Comparison of ENCODE assay signal across 13 mouse cellular contexts in the genomic region with DNA sequence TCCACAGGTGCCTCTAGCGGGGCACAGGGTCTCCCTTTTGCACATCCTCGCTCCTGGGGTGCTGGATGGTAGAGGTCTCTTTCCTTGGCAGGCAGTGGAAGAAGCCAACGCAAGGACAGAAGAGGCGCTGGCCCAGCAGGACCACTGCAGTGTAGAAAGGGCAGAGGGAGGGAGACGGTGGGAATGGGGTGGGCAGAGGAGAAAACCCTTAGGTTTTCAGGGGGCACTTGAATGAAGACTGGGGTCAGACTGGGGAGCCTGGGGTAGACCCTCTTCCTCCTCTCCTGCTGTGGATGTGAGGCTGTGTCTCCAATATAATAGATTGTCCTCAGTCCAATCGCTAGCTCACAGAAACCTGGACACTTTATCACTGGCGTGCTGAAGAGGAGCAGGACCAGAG. TPM values are rescaled to one million over a fixed set of nuclear protein-coding genes. Genes with fewer than 3 reads are reported as not detected.
DNase-seq lines count a peak whose midpoint lies in the region; ATAC-seq lines count a peak whose summit lies in the region.
"Had no signal": no experiment of that assay in that cellular context is flagged by ENCODE, and none has a peak within 500 bp of the region (broad histone marks: within the 10 kb centered on the region; RNA-seq: fewer than 3 reads in every experiment).

No protein-coding gene starts in this region.

- H3K9ac ChIP-seq in heart, embryonic 11.5 days (ENCODE audit: low read depth, low read length), result no peak overlapping the region
- H3K9ac ChIP-seq in midbrain, embryonic 11.5 days (ENCODE audit: low read length), result no peak overlapping the region
- H3K9ac ChIP-seq in midbrain, embryonic 16.5 days (ENCODE audit: low read depth, low read length), result no peak overlapping the region
- no peak overlapping the region for H3K9ac ChIP-seq in intestine, embryonic 14.5 days (ENCODE audit: low read length)
- no peak overlapping the region for H3K9ac ChIP-seq in stomach, embryonic 14.5 days (replicated peaks; ENCODE audit: low read depth, low read length)
- H3K9ac ChIP-seq: liver, postnatal 0 days had no signal

- H3K27ac ChIP-seq in heart, embryonic 10.5 days, result no peak overlapping the region
- no peak overlapping the region for H3K27ac ChIP-seq in heart, embryonic 11.5 days (ENCODE audit: low read depth, low read length)
- no peak overlapping the region for H3K27ac ChIP-seq in midbrain, embryonic 11.5 days (ENCODE audit: low read depth, low read length)
- no peak overlapping the region for H3K27ac ChIP-seq in midbrain, embryonic 16.5 days (ENCODE audit: low read length)
- no peak overlapping the region for H3K27ac ChIP-seq in intestine, embryonic 14.5 days (ENCODE audit: low read depth)
- H3K27ac ChIP-seq in stomach, embryonic 14.5 days (ENCODE audit: low read length), result no peak overlapping the region
- H3K27ac ChIP-seq: layer of hippocampus, adult 2 months had no signal

- H3K4me2 ChIP-seq in heart, embryonic 11.5 days, result no peak overlapping the region
- H3K4me2 ChIP-seq in midbrain, embryonic 11.5 days, result no peak overlapping the region
- H3K4me2 ChIP-seq in midbrain, embryonic 16.5 days (ENCODE audit: low read length), result no peak overlapping the region
- peak overlapping the region; percentile 70 for H3K4me2 ChIP-seq in intestine, embryonic 14.5 days (ENCODE audit: low read length)
- peak overlapping the region; percentile 85 for H3K4me2 ChIP-seq in stomach, embryonic 14.5 days (replicated peaks; ENCODE audit: low read depth, low read length)

- no peak for DNase-seq in heart, embryonic 10.5 days (ENCODE audit: low spot score)
- no peak for DNase-seq in midbrain, embryonic 11.5 days (ENCODE audit: low spot score, missing footprints)
- no peak for DNase-seq in intestine, embryonic 14.5 days (ENCODE audit: low spot score)
- DNase-seq in urinary bladder, postnatal 10 days (ENCODE audit: low spot score), result no peak
- DNase-seq in lung, postnatal 14 days, result no peak
- DNase-seq: gastrocnemius, postnatal 25 days; liver, postnatal 0 days; right cerebral cortex, postnatal 14 days had no signal

- ATAC-seq in heart, embryonic 11.5 days (replicated peaks; ENCODE audit: insufficient number of reproducible peaks, low FRiP score, low TSS enrichment), result no peak
- no peak for ATAC-seq in midbrain, embryonic 11.5 days (ENCODE audit: low FRiP score)
- no peak for ATAC-seq in midbrain, embryonic 16.5 days
- ATAC-seq in intestine, embryonic 14.5 days (replicated peaks; ENCODE audit: low FRiP score, low TSS enrichment, low read depth), result no peak
- ATAC-seq in stomach, embryonic 14.5 days (ENCODE audit: insufficient number of reproducible peaks, insufficient read depth, low FRiP score, low read depth), result no peak
- ATAC-seq: forebrain, embryonic 14.5 days; liver, postnatal 0 days had no signal

- 0 out of 2 replicates have a peak overlapping the region, but pooled peaks have one; percentile 67 for H3K4me3 ChIP-seq in heart, embryonic 10.5 days
- no peak overlapping the region for H3K4me3 ChIP-seq in heart, embryonic 11.5 days (ENCODE audit: low read depth, low read length)
- H3K4me3 ChIP-seq in midbrain, embryonic 11.5 days (ENCODE audit: low read depth, low read length), result 0 out of 2 replicates have a peak overlapping the region, but pooled peaks have one; percentile 46
- no peak overlapping the region for H3K4me3 ChIP-seq in midbrain, embryonic 16.5 days (ENCODE audit: low read depth, low read length)
- H3K4me3 ChIP-seq in intestine, embryonic 14.5 days (ENCODE audit: low read depth, low read length), result peak overlapping the region; percentile 50; the same call in 1 of the 2 replicates
- peak overlapping the region; percentile 52; the same call in 1 of the 2 replicates for H3K4me3 ChIP-seq in stomach, embryonic 14.5 days (ENCODE audit: low read depth, low read length)

- no peaks in the 10 kb centered on the region for H3K9me3 ChIP-seq in heart, embryonic 10.5 days
- no peaks in the 10 kb centered on the region for H3K9me3 ChIP-seq in heart, embryonic 11.5 days (replicated peaks; ENCODE audit: control insufficient read depth, low read length)
- no peaks in the 10 kb centered on the region for H3K9me3 ChIP-seq in midbrain, embryonic 11.5 days (ENCODE audit: control insufficient read depth, low read length)
- no peaks in the 10 kb centered on the region for H3K9me3 ChIP-seq in midbrain, embryonic 16.5 days (replicated peaks; ENCODE audit: control insufficient read depth, low read length, poor library complexity, severe bottlenecking)
- no peaks in the 10 kb centered on the region for H3K9me3 ChIP-seq in intestine, embryonic 14.5 days (ENCODE audit: control insufficient read depth, low read length)
- no peaks in the 10 kb centered on the region for H3K9me3 ChIP-seq in stomach, embryonic 14.5 days (ENCODE audit: control insufficient read depth, low read depth, low read length)

- no peaks in the 10 kb centered on the region for H3K36me3 ChIP-seq in heart, embryonic 10.5 days
- H3K36me3 ChIP-seq in heart, embryonic 11.5 days (ENCODE audit: control insufficient read depth, insufficient read depth, low read length), result no peaks in the 10 kb centered on the region
- no peaks in the 10 kb centered on the region for H3K36me3 ChIP-seq in midbrain, embryonic 11.5 days (ENCODE audit: control insufficient read depth, insufficient read depth, low read length)
- no peaks in the 10 kb centered on the region for H3K36me3 ChIP-seq in midbrain, embryonic 16.5 days (ENCODE audit: control insufficient read depth, insufficient read depth, low read length)
- H3K36me3 ChIP-seq in intestine, embryonic 14.5 days (ENCODE audit: control insufficient read depth, insufficient read depth, low read length), result no peaks in the 10 kb centered on the region
- H3K36me3 ChIP-seq in stomach, embryonic 14.5 days (ENCODE audit: control insufficient read depth, insufficient read depth, low read length), result no peaks in the 10 kb centered on the region

- peaks cover 32% of the 10 kb centered on the region for H3K4me1 ChIP-seq in heart, embryonic 10.5 days
- H3K4me1 ChIP-seq in heart, embryonic 11.5 days (ENCODE audit: control insufficient read depth, insufficient read depth, low read length), result peaks cover 11% of the 10 kb centered on the region
- H3K4me1 ChIP-seq in midbrain, embryonic 11.5 days (ENCODE audit: control insufficient read depth, insufficient read depth, low read length), result peaks cover 14% of the 10 kb centered on the region
- H3K4me1 ChIP-seq in midbrain, embryonic 16.5 days (ENCODE audit: control insufficient read depth, insufficient read depth, low read length), result peaks cover 19% of the 10 kb centered on the region
- peaks cover 13% of the 10 kb centered on the region for H3K4me1 ChIP-seq in intestine, embryonic 14.5 days (replicated peaks; ENCODE audit: control insufficient read depth, insufficient read depth, low read length)
- H3K4me1 ChIP-seq in stomach, embryonic 14.5 days (ENCODE audit: control insufficient read depth, insufficient read depth, low read length), result peaks cover 21% of the 10 kb centered on the region

- peaks cover 96% of the 10 kb centered on the region for H3K27me3 ChIP-seq in heart, embryonic 10.5 days (ENCODE audit: insufficient read depth, poor library complexity, severe bottlenecking)
- peaks cover 81% of the 10 kb centered on the region for H3K27me3 ChIP-seq in heart, embryonic 11.5 days (ENCODE audit: control insufficient read depth, insufficient read depth, low read length)
- peaks cover 50% of the 10 kb centered on the region for H3K27me3 ChIP-seq in midbrain, embryonic 11.5 days (ENCODE audit: control insufficient read depth, insufficient read depth, low read length)
- peaks cover 30% of the 10 kb centered on the region for H3K27me3 ChIP-seq in midbrain, embryonic 16.5 days (ENCODE audit: control insufficient read depth, insufficient read depth, low read depth, low read length)
- peaks cover 49% of the 10 kb centered on the region for H3K27me3 ChIP-seq in intestine, embryonic 14.5 days (replicated peaks; ENCODE audit: control insufficient read depth, insufficient read depth, low read length)
- H3K27me3 ChIP-seq in stomach, embryonic 14.5 days (ENCODE audit: control insufficient read depth, insufficient read depth, low read length), result peaks cover 24% of the 10 kb centered on the region

- 25% methylated on average over 7 of the region's 7 CpGs for WGBS in heart, embryonic 10.5 days
- WGBS in heart, embryonic 11.5 days (ENCODE audit: insufficient replicate concordance), result 19% methylated on average over 7 of the region's 7 CpGs
- 19% methylated on average over 7 of the region's 7 CpGs for WGBS in midbrain, embryonic 11.5 days
- 21% methylated on average over 7 of the region's 7 CpGs for WGBS in midbrain, embryonic 16.5 days
- 39% methylated on average over 7 of the region's 7 CpGs for WGBS in intestine, embryonic 14.5 days
- WGBS in stomach, embryonic 14.5 days, result 37% methylated on average over 7 of the region's 7 CpGs

RNA-seq across cellular contexts. Expression of a gene that starts 1.1 kb away (rescaled TPM):
- 0.12 and 0.29 TPM in 2 replicates for polyA plus RNA-seq in heart, embryonic 10.5 days (2016; fragmentation: Nextera tagmentation; extraction: Ambion mirVana)
- 0.37 and 0.79 TPM in 2 replicates for polyA plus RNA-seq in heart, embryonic 11.5 days (2014; fragmentation: Nextera tagmentation; extraction: Ambion mirVana)
- 1.6 and 2.0 TPM in 2 replicates for polyA plus RNA-seq in midbrain, embryonic 11.5 days (2014; fragmentation: Nextera tagmentation; extraction: Ambion mirVana)
- 2.3 and 4.1 TPM in 2 replicates for polyA plus RNA-seq in midbrain, embryonic 16.5 days (2015; fragmentation: Nextera tagmentation; extraction: Ambion mirVana)
- 2.1 and 2.9 TPM in 2 replicates for polyA plus RNA-seq in intestine, embryonic 14.5 days (2014; fragmentation: Nextera tagmentation; extraction: Ambion mirVana)
- 3.4 and 3.8 TPM in 2 replicates for polyA plus RNA-seq in stomach, embryonic 14.5 days (2014; fragmentation: Nextera tagmentation; extraction: Ambion mirVana)
- polyA plus RNA-seq: liver, postnatal 0 days had no signal

Comparison
In these comparisons a context has a peak if more than half of its experiments do, and no peak if none do; other contexts are left out.
1. H3K4me3 ChIP-seq: peak in heart, embryonic 10.5 days (single experiment), midbrain, embryonic 11.5 days (single experiment), intestine, embryonic 14.5 days (single experiment) and stomach, embryonic 14.5 days (single experiment); none in heart, embryonic 11.5 days (single experiment) and midbrain, embryonic 16.5 days (single experiment).
2. H3K4me2 ChIP-seq: peak in intestine, embryonic 14.5 days (single experiment) and stomach, embryonic 14.5 days (single experiment); none in heart, embryonic 11.5 days (single experiment), midbrain, embryonic 11.5 days (single experiment) and midbrain, embryonic 16.5 days (single experiment).